Mouse (Mus musculus) erythroblast, adult 5-6 weeks (primary cell): Measurements from ENCODE around the gene Pam16. TPM values are rescaled to one million over a fixed set of nuclear protein-coding genes. Genes with fewer than 3 reads are reported as not detected.

Experiments
- total RNA-seq, 2 experiments: library from RNA; stranded (forward) in 1 of 2; stranded (reverse) in 1 of 2; fragments of 150-400 nt in 1 of 2; fragments of 200-764, 138-1000 nt in 1 of 2; gene quantifications; 2 replicates each; pipeline versions ENCODE4 v1.2.3 to v1.2.4; 2015 to 2017; ENCODE audit warnings: low replicate concordance in 2 of 2

The Pam16 gene
- total RNA-seq, 2 experiments from 2014 or later = 7.9 to 10.6 TPM

Other genes with a start within 250 kb of the Pam16 start
- 0.19 and 1.5 TPM in 2 replicates for gene Adcy9, start 204.5 kb downstream of the Pam16 start, total RNA-seq (2015; ENCODE audit: low replicate concordance)
- 1.2 and 3.1 TPM in 2 replicates for gene Adcy9, start 204.5 kb downstream of the Pam16 start, total RNA-seq (2017; ENCODE audit: low replicate concordance)
- 1.0 and 1.3 TPM in 2 replicates for gene Srl, start 83.2 kb downstream of the Pam16 start, total RNA-seq (2015; ENCODE audit: low replicate concordance)
- gene Srl, start 83.2 kb downstream of the Pam16 start, total RNA-seq (2017; ENCODE audit: low replicate concordance) = 1.3 and 10.3 TPM in 2 replicates
- gene Tfap4, start 65.1 kb downstream of the Pam16 start, total RNA-seq (2015; ENCODE audit: low replicate concordance) = 3.1 and 14.4 TPM in 2 replicates
- gene Tfap4, start 65.1 kb downstream of the Pam16 start, total RNA-seq (2017; ENCODE audit: low replicate concordance) = 4.6 and 5.9 TPM in 2 replicates
- not detected in 2 replicates for gene Glis2, start 30.3 kb downstream of the Pam16 start, total RNA-seq (2015; ENCODE audit: low replicate concordance)
- not detected in 2 replicates for gene Glis2, start 30.3 kb downstream of the Pam16 start, total RNA-seq (2017; ENCODE audit: low replicate concordance)
- gene Vasn, start 15.0 kb upstream of the Pam16 start, total RNA-seq (2015; ENCODE audit: low replicate concordance) = not detected in 2 replicates
- not detected in 2 replicates for gene Vasn, start 15.0 kb upstream of the Pam16 start, total RNA-seq (2017; ENCODE audit: low replicate concordance)
- 4.8 and 6.9 TPM in 2 replicates for gene Dnaja3, start 15.0 kb upstream of the Pam16 start, total RNA-seq (2015; ENCODE audit: low replicate concordance)
- 9.5 and 10.9 TPM in 2 replicates for gene Dnaja3, start 15.0 kb upstream of the Pam16 start, total RNA-seq (2017; ENCODE audit: low replicate concordance)
- gene Coro7, start 54.8 kb upstream of the Pam16 start, total RNA-seq (2015; ENCODE audit: low replicate concordance) = 14.6 and 24.2 TPM in 2 replicates
- gene Coro7, start 54.8 kb upstream of the Pam16 start, total RNA-seq (2017; ENCODE audit: low replicate concordance) = 5.3 and 9.6 TPM in 2 replicates
- gene Nmral1, start 94.4 kb upstream of the Pam16 start, total RNA-seq (2015; ENCODE audit: low replicate concordance) = 4.6 and 14.4 TPM in 2 replicates
- 10.6 and 16.4 TPM in 2 replicates for gene Nmral1, start 94.4 kb upstream of the Pam16 start, total RNA-seq (2017; ENCODE audit: low replicate concordance)
- 13.3 and 22.6 TPM in 2 replicates for gene Hmox2, start 101.4 kb upstream of the Pam16 start, total RNA-seq (2015; ENCODE audit: low replicate concordance)
- gene Hmox2, start 101.4 kb upstream of the Pam16 start, total RNA-seq (2017; ENCODE audit: low replicate concordance) = 15.4 and 18.8 TPM in 2 replicates
- gene Cdip1, start 165.3 kb upstream of the Pam16 start, total RNA-seq (2015; ENCODE audit: low replicate concordance) = 2.5 and 4.0 TPM in 2 replicates
- gene Cdip1, start 165.3 kb upstream of the Pam16 start, total RNA-seq (2017; ENCODE audit: low replicate concordance) = 2.1 and 3.2 TPM in 2 replicates
- not detected in 2 replicates for gene 4930562C15Rik, start 210.4 kb upstream of the Pam16 start, total RNA-seq (2015; ENCODE audit: low replicate concordance)
- 0.42 TPM in 1 of 2 replicates, not detected in the other for gene 4930562C15Rik, start 210.4 kb upstream of the Pam16 start, total RNA-seq (2017; ENCODE audit: low replicate concordance)